1 mouse cellular context compared by ENCODE assay signal in genomic region chr11:102431728-102432114, GRCm38 (mm10).
TF ChIP-seq lines count a peak whose summit lies in the region.

No protein-coding gene starts in this region.

TF ChIP-seq in myocyte, 11 proteins besides CTCF, POLR2A, EP300 and RAD21 (continued from another document):
- no peak for TF ChIP-seq TCF3 (IDR thresholded peaks at IDR 0.05; ENCODE audit: insufficient read length, low read depth)
- TF ChIP-seq SRF (IDR thresholded peaks at IDR 0.05; ENCODE audit: control insufficient read depth, insufficient read length, low read depth) = no peak
- no peak for TF ChIP-seq USF1 (IDR thresholded peaks at IDR 0.05; ENCODE audit: low read depth)
- no peak for TF ChIP-seq MYOD1 (IDR thresholded peaks at IDR 0.05; ENCODE audit: control insufficient read depth in 1 of 3, insufficient read length in 2 of 3, low read depth in 2 of 3)
- TF ChIP-seq REST (IDR thresholded peaks at IDR 0.05; ENCODE audit: insufficient read depth, insufficient read length) = no peak
- no peak for TF ChIP-seq MYOG (IDR thresholded peaks at IDR 0.05; ENCODE audit: control insufficient read depth in 1 of 3, insufficient read depth in 1 of 3, insufficient read length in 2 of 3, low read depth in 2 of 3)
- no peak for TF ChIP-seq MAX (IDR thresholded peaks at IDR 0.05; ENCODE audit: low read depth)
